Mouse (Mus musculus) G1E (cell line): ENCODE results near the gene Ntm.

Experiments
- CTCF ChIP-seq: IDR thresholded peaks from 2 replicates; pipeline ENCODE4 v1.5.1; 2012; ENCODE audit warnings: low read depth, low read length, inconsistent platforms, mixed read lengths
- GATA1 ChIP-seq: IDR thresholded peaks from 2 replicates; pipeline ENCODE4 v1.6.1; 2012; ENCODE audit warnings: borderline replicate concordance, low read length, inconsistent platforms, mixed read lengths

GRCm38 (mm10) chr9:29771071-29771785 lies 191.7 kb downstream of the Ntm start:
- TF ChIP-seq CTCF (no peak), GATA1 (no peak)
